1 mouse cellular context compared by ENCODE assay signal in the genomic region with DNA sequence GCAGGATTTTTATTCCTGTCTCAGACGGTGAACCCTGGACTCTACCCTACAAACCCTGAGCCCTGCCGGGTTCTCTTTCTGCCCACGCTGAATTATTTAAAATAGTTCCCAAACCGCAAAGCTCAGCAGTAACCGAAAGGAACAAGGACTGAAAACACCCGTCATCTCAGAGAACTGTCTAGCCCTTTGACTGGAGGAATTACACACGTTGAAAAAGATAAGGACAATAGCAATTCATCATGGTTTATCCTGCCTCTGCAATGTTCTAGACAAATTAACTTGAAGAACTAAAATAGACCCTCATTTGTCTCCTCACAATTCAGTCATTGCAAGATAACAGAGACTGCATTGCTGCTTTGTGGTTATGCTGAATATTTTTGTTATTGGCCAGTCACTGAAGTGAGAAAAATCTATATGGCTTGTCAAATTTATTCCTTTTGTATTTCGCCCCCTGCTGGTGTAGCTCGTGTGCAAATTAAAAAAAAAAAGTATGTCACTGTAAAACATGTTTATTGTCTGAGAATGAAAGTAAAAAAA.
A peak's percentile ranks its signal among the peaks of the same experiment; 100 is the strongest.
TF ChIP-seq lines count a peak whose summit lies in the region.

No protein-coding gene starts in this region.

TF ChIP-seq in CH12.LX, 34 proteins besides CTCF, POLR2A, EP300 and RAD21 (continued from another document):
- TF ChIP-seq MAX (IDR thresholded peaks at IDR 0.05; ENCODE audit: low read length) (peak; percentile 46; the same call in 1 of the 2 replicates), USF1 (IDR thresholded peaks at IDR 0.05; ENCODE audit: low read depth, low read length) (no peak), MXI1 (IDR thresholded peaks at IDR 0.05; ENCODE audit: low read depth, low read length) (peak; percentile 74), ZC3H11A (IDR thresholded peaks at IDR 0.05; ENCODE audit: low read depth, low read length) (no peak), ELF1 (IDR thresholded peaks at IDR 0.05; ENCODE audit: low read depth, low read length) (no peak), NRF1 (IDR thresholded peaks at IDR 0.05; ENCODE audit: low read depth, low read length) (no peak), GABPA (IDR thresholded peaks at IDR 0.05; ENCODE audit: insufficient replicate concordance, low read depth, low read length) (no peak), MYC (IDR thresholded peaks at IDR 0.05; ENCODE audit: low read depth, low read length) (0 out of 2 replicates have a peak, but pooled peaks have one; percentile 33), POLR2AphosphoS2 (IDR thresholded peaks at IDR 0.05; ENCODE audit: low read depth, low read length) (no peak), CHD2 (IDR thresholded peaks at IDR 0.05; ENCODE audit: low read length) (0 out of 2 replicates have a peak, but pooled peaks have one; percentile 19), ZMIZ1 (IDR thresholded peaks at IDR 0.05; ENCODE audit: low read depth, low read length) (no peak), JUN (IDR thresholded peaks at IDR 0.05; ENCODE audit: insufficient read depth, low read depth, low read length) (peak; percentile 2; the same call in 1 of the 2 replicates), ZKSCAN1 (IDR thresholded peaks at IDR 0.05; ENCODE audit: borderline replicate concordance, low read depth, low read length) (no peak), KAT2A (IDR thresholded peaks at IDR 0.05; ENCODE audit: insufficient replicate concordance, low read length) (no peak), MAFK (IDR thresholded peaks at IDR 0.05; ENCODE audit: insufficient replicate concordance, low read length) (peak; percentile 33; the same call in 1 of the 2 replicates), BHLHE40 (IDR thresholded peaks at IDR 0.05; ENCODE audit: low read depth, low read length) (0 out of 2 replicates have a peak, but pooled peaks have one; percentile 26), MAZ (IDR thresholded peaks at IDR 0.05; ENCODE audit: low read depth, low read length) (no peak), JUND (conservative IDR thresholded peaks at IDR 0.05; ENCODE audit: low read depth, low read length) (peak; percentile 77), MEF2A (IDR thresholded peaks at IDR 0.05; ENCODE audit: borderline replicate concordance, low read depth, low read length) (no peak), SIN3A (IDR thresholded peaks at IDR 0.05; ENCODE audit: low read length) (peak; percentile 91), E2F4 (IDR thresholded peaks at IDR 0.05; ENCODE audit: insufficient replicate concordance, low read depth, low read length) (0 out of 2 replicates have a peak, but pooled peaks have one; percentile 43), NELFE (IDR thresholded peaks at IDR 0.05; ENCODE audit: low read depth, low read length) (no peak; the same call in 1 of the 2 replicates), TCF12 (IDR thresholded peaks at IDR 0.05; ENCODE audit: low read depth, low read length) (0 out of 2 replicates have a peak, but pooled peaks have one; percentile 31), SMC3 (IDR thresholded peaks at IDR 0.05; ENCODE audit: low read depth, low read length) (peak; percentile 54), RCOR1 (conservative IDR thresholded peaks at IDR 0.05; ENCODE audit: low read depth, low read length) (0 out of 2 replicates have a peak, but pooled peaks have one; percentile 20), HCFC1 (IDR thresholded peaks at IDR 0.05; ENCODE audit: low read depth, low read length) (peak; percentile 51)
TF ChIP-seq in CH12.LX: peak in this region for 18.
